Mouse (Mus musculus): Measurements from ENCODE around the gene Cldn18. TPM values are rescaled to one million over a fixed set of nuclear protein-coding genes. Genes with fewer than 3 reads are reported as not detected.

Cldn18 gene
- polyA plus RNA-seq, 1 experiment from 2014 or later = not detected

- H3K36me3 ChIP-seq (ENCODE audit: control insufficient read depth, insufficient read depth, low read length) = no peaks in the 10 kb centered on the region
- ATAC-seq (ENCODE audit: low FRiP score) = 0 out of 2 replicates have a peak, but pooled peaks have one; percentile 25
- 91% methylated on average over 10 of the region's 10 CpGs for WGBS
Observed at GRCm38 (mm10) chr9:99662887-99663286, 54.2 kb downstream of the Cldn18 start.

GRCm38 (mm10) chr9:99662406-99662805, 54.7 kb downstream of the Cldn18 start:
- ATAC-seq (ENCODE audit: low FRiP score) (0 out of 2 replicates have a peak, but pooled peaks have one; percentile 12), DNase-seq (ENCODE audit: low spot score) (peak; percentile 89)
- Histone ChIP-seq H3K36me3 (ENCODE audit: control insufficient read depth, insufficient read depth, low read length) (no peaks in the 10 kb centered on the region), H3K27me3 (ENCODE audit: control insufficient read depth, insufficient read depth, low read length) (no peaks in the 10 kb centered on the region), H3K27ac (ENCODE audit: low read depth, low read length) (no peak overlapping the region), H3K9me3 (ENCODE audit: control insufficient read depth, low read length) (no peaks in the 10 kb centered on the region), H3K4me2 (replicated peaks; ENCODE audit: low read depth, low read length) (no peak overlapping the region), H3K4me3 (ENCODE audit: low read depth, low read length) (no peak overlapping the region), H3K9ac (ENCODE audit: low read depth, low read length) (no peak overlapping the region), H3K4me1 (replicated peaks; ENCODE audit: control insufficient read depth, insufficient read depth, low read length) (no peaks in the 10 kb centered on the region)
- 28% methylated on average over 7 of the region's 7 CpGs for WGBS

More at GRCm38 (mm10) chr9:99662887-99663286, 54.2 kb downstream of the Cldn18 start:
- no peak overlapping the region for H3K4me2 ChIP-seq (replicated peaks; ENCODE audit: low read depth, low read length)
- no peak overlapping the region for H3K4me3 ChIP-seq (ENCODE audit: low read depth, low read length)
- H3K27me3 ChIP-seq (ENCODE audit: control insufficient read depth, insufficient read depth, low read length) = no peaks in the 10 kb centered on the region
- no peak overlapping the region for H3K27ac ChIP-seq (ENCODE audit: low read depth, low read length)
- no peak overlapping the region for H3K9ac ChIP-seq (ENCODE audit: low read depth, low read length)
- H3K9me3 ChIP-seq (ENCODE audit: control insufficient read depth, low read length) = no peaks in the 10 kb centered on the region
- no peak for DNase-seq (ENCODE audit: low spot score)
- H3K4me1 ChIP-seq (replicated peaks; ENCODE audit: control insufficient read depth, insufficient read depth, low read length) = no peaks in the 10 kb centered on the region

GRCm38 (mm10) chr9:99661606-99662166, 55.4 kb downstream of the Cldn18 start:
- H3K27me3 ChIP-seq (ENCODE audit: control insufficient read depth, insufficient read depth, low read length) = no peaks in the 10 kb centered on the region
- no peaks in the 10 kb centered on the region for H3K36me3 ChIP-seq (ENCODE audit: control insufficient read depth, insufficient read depth, low read length)
- no peaks in the 10 kb centered on the region for H3K4me1 ChIP-seq (replicated peaks; ENCODE audit: control insufficient read depth, insufficient read depth, low read length)

GRCm38 (mm10) chr9:99660756-99661155, 56.3 kb downstream of the Cldn18 start:
- Histone ChIP-seq H3K4me3 (ENCODE audit: low read depth, low read length) (no peak overlapping the region), H3K4me1 (replicated peaks; ENCODE audit: control insufficient read depth, insufficient read depth, low read length) (no peaks in the 10 kb centered on the region), H3K4me2 (replicated peaks; ENCODE audit: low read depth, low read length) (no peak overlapping the region), H3K27me3 (ENCODE audit: control insufficient read depth, insufficient read depth, low read length) (no peaks in the 10 kb centered on the region), H3K9ac (ENCODE audit: low read depth, low read length) (no peak overlapping the region), H3K27ac (ENCODE audit: low read depth, low read length) (no peak overlapping the region), H3K9me3 (ENCODE audit: control insufficient read depth, low read length) (no peaks in the 10 kb centered on the region), H3K36me3 (ENCODE audit: control insufficient read depth, insufficient read depth, low read length) (no peaks in the 10 kb centered on the region)
- DNase-seq (ENCODE audit: low spot score) (no peak), ATAC-seq (ENCODE audit: low FRiP score) (no peak)
- 75% methylated on average over 10 of the region's 10 CpGs for WGBS

More at GRCm38 (mm10) chr9:99661606-99662166, 55.4 kb downstream of the Cldn18 start:
- Histone ChIP-seq H3K27ac (ENCODE audit: low read depth, low read length) (no peak overlapping the region), H3K4me3 (ENCODE audit: low read depth, low read length) (no peak overlapping the region), H3K9me3 (ENCODE audit: control insufficient read depth, low read length) (no peaks in the 10 kb centered on the region), H3K4me2 (replicated peaks; ENCODE audit: low read depth, low read length) (no peak overlapping the region), H3K9ac (ENCODE audit: low read depth, low read length) (no peak overlapping the region)
- WGBS = 86% methylated on average over 16 of the region's 16 CpGs
- ATAC-seq (ENCODE audit: low FRiP score) = no peak
- no peak for DNase-seq (ENCODE audit: low spot score)

GRCm38 (mm10) chr9:99646102-99646501, 71.0 kb downstream of the Cldn18 start:
- DNase-seq (ENCODE audit: low spot score) = no peak
- Histone ChIP-seq H3K4me2 (replicated peaks; ENCODE audit: low read depth, low read length) (no peak overlapping the region), H3K9me3 (ENCODE audit: control insufficient read depth, low read length) (no peaks in the 10 kb centered on the region), H3K36me3 (ENCODE audit: control insufficient read depth, insufficient read depth, low read length) (peaks cover 3% of the 10 kb centered on the region; the same call in 1 of the 2 replicates), H3K27me3 (ENCODE audit: control insufficient read depth, insufficient read depth, low read length) (no peaks in the 10 kb centered on the region), H3K27ac (ENCODE audit: low read depth, low read length) (no peak overlapping the region), H3K4me3 (ENCODE audit: low read depth, low read length) (no peak overlapping the region), H3K9ac (ENCODE audit: low read depth, low read length) (no peak overlapping the region), H3K4me1 (replicated peaks; ENCODE audit: control insufficient read depth, insufficient read depth, low read length) (no peaks in the 10 kb centered on the region)
- 95% methylated on average over 6 of the region's 6 CpGs for WGBS
- ATAC-seq (ENCODE audit: low FRiP score) = no peak

- Histone ChIP-seq H3K27ac (ENCODE audit: low read depth, low read length) (no peak overlapping the region), H3K9me3 (ENCODE audit: control insufficient read depth, low read length) (no peaks in the 10 kb centered on the region), H3K4me3 (ENCODE audit: low read depth, low read length) (no peak overlapping the region), H3K9ac (ENCODE audit: low read depth, low read length) (no peak overlapping the region), H3K27me3 (ENCODE audit: control insufficient read depth, insufficient read depth, low read length) (no peaks in the 10 kb centered on the region), H3K4me2 (replicated peaks; ENCODE audit: low read depth, low read length) (no peak overlapping the region), H3K4me1 (replicated peaks; ENCODE audit: control insufficient read depth, insufficient read depth, low read length) (no peaks in the 10 kb centered on the region), H3K36me3 (ENCODE audit: control insufficient read depth, insufficient read depth, low read length) (peaks cover 3% of the 10 kb centered on the region; the same call in 1 of the 2 replicates)
- WGBS = 85% methylated on average over 6 of the region's 6 CpGs
- DNase-seq (ENCODE audit: low spot score) = no peak
- ATAC-seq (ENCODE audit: low FRiP score) = no peak
Observed at GRCm38 (mm10) chr9:99645416-99645815, 71.7 kb downstream of the Cldn18 start.

GRCm38 (mm10) chr9:99639957-99640356, 77.1 kb downstream of the Cldn18 start:
- H3K4me2 ChIP-seq (replicated peaks; ENCODE audit: low read depth, low read length) = no peak overlapping the region

More at GRCm38 (mm10) chr9:99639957-99640356, 77.1 kb downstream of the Cldn18 start:
- Histone ChIP-seq H3K4me3 (ENCODE audit: low read depth, low read length) (no peak overlapping the region), H3K27ac (ENCODE audit: low read depth, low read length) (no peak overlapping the region), H3K9ac (ENCODE audit: low read depth, low read length) (no peak overlapping the region), H3K36me3 (ENCODE audit: control insufficient read depth, insufficient read depth, low read length) (peaks cover 4% of the 10 kb centered on the region; the same call in 1 of the 2 replicates), H3K9me3 (ENCODE audit: control insufficient read depth, low read length) (no peaks in the 10 kb centered on the region), H3K27me3 (ENCODE audit: control insufficient read depth, insufficient read depth, low read length) (no peaks in the 10 kb centered on the region), H3K4me1 (replicated peaks; ENCODE audit: control insufficient read depth, insufficient read depth, low read length) (no peaks in the 10 kb centered on the region)
- WGBS = 86% methylated on average over 5 of the region's 5 CpGs
- ATAC-seq (ENCODE audit: low FRiP score) = no peak
- no peak for DNase-seq (ENCODE audit: low spot score)

Other genes starting within 250 kb of the Cldn18 start
- gene Armc8, start 148.4 kb downstream of the Cldn18 start, polyA plus RNA-seq (2014; fragmentation: Nextera tagmentation; extraction: Ambion mirVana) = 41.3 and 46.4 TPM in 2 replicates
- gene Dbr1, start 141.5 kb downstream of the Cldn18 start, polyA plus RNA-seq (2014; fragmentation: Nextera tagmentation; extraction: Ambion mirVana) = 27.2 and 31.8 TPM in 2 replicates
- not detected in 2 replicates for gene A4gnt, start 104.8 kb downstream of the Cldn18 start, polyA plus RNA-seq (2014; fragmentation: Nextera tagmentation; extraction: Ambion mirVana)
- 12.0 and 14.5 TPM in 2 replicates for gene Dzip1l, start 87.8 kb downstream of the Cldn18 start, polyA plus RNA-seq (2014; fragmentation: Nextera tagmentation; extraction: Ambion mirVana)
- gene Sox14, start 158.9 kb upstream of the Cldn18 start, polyA plus RNA-seq (2014; fragmentation: Nextera tagmentation; extraction: Ambion mirVana) = 4.4 and 6.6 TPM in 2 replicates